Mouse (Mus musculus): Measurements from ENCODE around the gene Sema5b. TPM values are rescaled to one million over a fixed set of nuclear protein-coding genes. Genes with fewer than 3 reads are reported as not detected.
"Not testable (repeated sequence)": the region's sequence is repeated elsewhere in the genome, so short reads cannot be mapped to it uniquely, and the experiment has no call there.

Gene Sema5b
- polyA plus RNA-seq, 1 experiment from 2014 or later = 3.4 TPM

GRCm38 (mm10) chr16:35564246-35564905 is 23.4 kb downstream of the Sema5b start:
- WGBS = 66% methylated on average over 22 of the region's 22 CpGs

GRCm38 (mm10) chr16:35565601-35566000 is 24.7 kb downstream of the Sema5b start:
- WGBS = 97% methylated on average over 5 of the region's 5 CpGs
- not testable (repeated sequence) for H3K36me3 ChIP-seq; H3K4me3 ChIP-seq; H3K27me3 ChIP-seq (ENCODE audit: low read depth, poor library complexity, severe bottlenecking); H3K27ac ChIP-seq; DNase-seq (ENCODE audit: low spot score); H3K9me3 ChIP-seq (replicated peaks)
- peaks cover 11% of the 10 kb centered on the region for H3K4me1 ChIP-seq

More at GRCm38 (mm10) chr16:35564246-35564905, 23.4 kb downstream of the Sema5b start:
- H3K9me3 ChIP-seq (replicated peaks) = no peaks in the 10 kb centered on the region
- no peaks in the 10 kb centered on the region for H3K27me3 ChIP-seq (ENCODE audit: low read depth, poor library complexity, severe bottlenecking)
- H3K4me3 ChIP-seq = no peak overlapping the region; the same call in 1 of the 2 replicates
- DNase-seq (ENCODE audit: low spot score) = peak; percentile 56
- peak overlapping the region; percentile 83 for H3K27ac ChIP-seq
- H3K36me3 ChIP-seq = no peaks in the 10 kb centered on the region
- peaks cover 11% of the 10 kb centered on the region for H3K4me1 ChIP-seq

- Histone ChIP-seq H3K9me3 (replicated peaks) (no peaks in the 10 kb centered on the region), H3K4me3 (no peak overlapping the region), H3K27ac (no peak overlapping the region), H3K36me3 (no peaks in the 10 kb centered on the region), H3K27me3 (ENCODE audit: low read depth, poor library complexity, severe bottlenecking) (peaks cover 7% of the 10 kb centered on the region; the same call in 1 of the 2 replicates), H3K4me1 (peaks cover 11% of the 10 kb centered on the region)
- no peak for DNase-seq (ENCODE audit: low spot score)
- WGBS = 81% methylated on average over 15 of the region's 15 CpGs
Observed at GRCm38 (mm10) chr16:35568225-35568880, 27.4 kb downstream of the Sema5b start.

- Histone ChIP-seq H3K4me3 (no peak overlapping the region), H3K27ac (no peak overlapping the region), H3K4me1 (peaks cover 9% of the 10 kb centered on the region), H3K36me3 (no peaks in the 10 kb centered on the region), H3K27me3 (ENCODE audit: low read depth, poor library complexity, severe bottlenecking) (peaks cover 7% of the 10 kb centered on the region; the same call in 1 of the 2 replicates), H3K9me3 (replicated peaks) (no peaks in the 10 kb centered on the region)
- 59% methylated on average over 2 of the region's 2 CpGs for WGBS
- DNase-seq (ENCODE audit: low spot score) = no peak
Observed at GRCm38 (mm10) chr16:35569347-35569746, 28.4 kb downstream of the Sema5b start.

GRCm38 (mm10) chr16:35569758-35570157 is 28.8 kb downstream of the Sema5b start:
- peaks cover 7% of the 10 kb centered on the region; the same call in 1 of the 2 replicates for H3K27me3 ChIP-seq (ENCODE audit: low read depth, poor library complexity, severe bottlenecking)
- H3K9me3 ChIP-seq (replicated peaks) = no peaks in the 10 kb centered on the region
- H3K27ac ChIP-seq = no peak overlapping the region
- 68% methylated on average over 9 of the region's 9 CpGs for WGBS
- peaks cover 5% of the 10 kb centered on the region for H3K4me1 ChIP-seq
- no peaks in the 10 kb centered on the region for H3K36me3 ChIP-seq
- no peak overlapping the region for H3K4me3 ChIP-seq
- DNase-seq (ENCODE audit: low spot score) = no peak

GRCm38 (mm10) chr16:35570627-35571026 is 29.7 kb downstream of the Sema5b start:
- Histone ChIP-seq H3K27ac (no peak overlapping the region), H3K4me3 (no peak overlapping the region)

GRCm38 (mm10) chr16:35573586-35573985 is 32.6 kb downstream of the Sema5b start:
- Histone ChIP-seq H3K4me1 (peaks cover 21% of the 10 kb centered on the region), H3K27ac (no peak overlapping the region)

More at GRCm38 (mm10) chr16:35570627-35571026, 29.7 kb downstream of the Sema5b start:
- peaks cover 7% of the 10 kb centered on the region; the same call in 1 of the 2 replicates for H3K27me3 ChIP-seq (ENCODE audit: low read depth, poor library complexity, severe bottlenecking)
- H3K4me1 ChIP-seq = peaks cover 6% of the 10 kb centered on the region
- DNase-seq (ENCODE audit: low spot score) = no peak
- H3K9me3 ChIP-seq (replicated peaks) = no peaks in the 10 kb centered on the region
- WGBS = 63% methylated on average over 12 of the region's 12 CpGs
- H3K36me3 ChIP-seq = no peaks in the 10 kb centered on the region

GRCm38 (mm10) chr16:35577181-35577941 is 36.4 kb downstream of the Sema5b start:
- 64% methylated on average over 11 of the region's 11 CpGs for WGBS
- Histone ChIP-seq H3K27me3 (ENCODE audit: low read depth, poor library complexity, severe bottlenecking) (no peaks in the 10 kb centered on the region), H3K4me3 (no peak overlapping the region), H3K4me1 (peaks cover 21% of the 10 kb centered on the region), H3K27ac (no peak overlapping the region), H3K9me3 (replicated peaks) (no peaks in the 10 kb centered on the region), H3K36me3 (no peaks in the 10 kb centered on the region)
- DNase-seq (ENCODE audit: low spot score) = no peak

More at GRCm38 (mm10) chr16:35573586-35573985, 32.6 kb downstream of the Sema5b start:
- WGBS = 99% methylated on average over 3 of the region's 3 CpGs
- H3K9me3 ChIP-seq (replicated peaks) = no peaks in the 10 kb centered on the region
- H3K27me3 ChIP-seq (ENCODE audit: low read depth, poor library complexity, severe bottlenecking) = peaks cover 7% of the 10 kb centered on the region; the same call in 1 of the 2 replicates
- no peak for DNase-seq (ENCODE audit: low spot score)
- H3K36me3 ChIP-seq = no peaks in the 10 kb centered on the region
- no peak overlapping the region for H3K4me3 ChIP-seq

- WGBS = 69% methylated on average over 7 of the region's 7 CpGs
- Histone ChIP-seq H3K27me3 (ENCODE audit: low read depth, poor library complexity, severe bottlenecking) (no peaks in the 10 kb centered on the region), H3K4me3 (no peak overlapping the region), H3K27ac (peak overlapping the region; percentile 1; the same call in 1 of the 2 replicates), H3K9me3 (replicated peaks) (no peaks in the 10 kb centered on the region), H3K4me1 (peaks cover 31% of the 10 kb centered on the region), H3K36me3 (no peaks in the 10 kb centered on the region)
- no peak for DNase-seq (ENCODE audit: low spot score)
Observed at GRCm38 (mm10) chr16:35581299-35581698, 40.4 kb downstream of the Sema5b start.

GRCm38 (mm10) chr16:35583551-35584080 is 42.7 kb downstream of the Sema5b start:
- no peak overlapping the region for H3K27ac ChIP-seq

GRCm38 (mm10) chr16:35585126-35585694 is 44.3 kb downstream of the Sema5b start:
- Histone ChIP-seq H3K27ac (peak overlapping the region; percentile 58; the same call in 1 of the 2 replicates), H3K27me3 (ENCODE audit: low read depth, poor library complexity, severe bottlenecking) (peaks cover 20% of the 10 kb centered on the region), H3K9me3 (replicated peaks) (no peaks in the 10 kb centered on the region), H3K4me3 (no peak overlapping the region), H3K4me1 (peaks cover 42% of the 10 kb centered on the region), H3K36me3 (no peaks in the 10 kb centered on the region)
- 81% methylated on average over 8 of the region's 8 CpGs for WGBS
- no peak for DNase-seq (ENCODE audit: low spot score)

More at GRCm38 (mm10) chr16:35583551-35584080, 42.7 kb downstream of the Sema5b start:
- H3K9me3 ChIP-seq (replicated peaks) = no peaks in the 10 kb centered on the region
- peaks cover 13% of the 10 kb centered on the region for H3K27me3 ChIP-seq (ENCODE audit: low read depth, poor library complexity, severe bottlenecking)
- H3K4me3 ChIP-seq = no peak overlapping the region
- DNase-seq (ENCODE audit: low spot score) = no peak
- 58% methylated on average over 4 of the region's 4 CpGs for WGBS
- H3K36me3 ChIP-seq = no peaks in the 10 kb centered on the region
- peaks cover 36% of the 10 kb centered on the region for H3K4me1 ChIP-seq

- H3K4me1 ChIP-seq = peaks cover 49% of the 10 kb centered on the region
- no peaks in the 10 kb centered on the region for H3K9me3 ChIP-seq (replicated peaks)
- H3K4me3 ChIP-seq = no peak overlapping the region
- 71% methylated on average over 8 of the region's 8 CpGs for WGBS
- H3K27ac ChIP-seq = peak overlapping the region; percentile 79
- DNase-seq (ENCODE audit: low spot score) = no peak
- no peaks in the 10 kb centered on the region for H3K36me3 ChIP-seq
- H3K27me3 ChIP-seq (ENCODE audit: low read depth, poor library complexity, severe bottlenecking) = peaks cover 29% of the 10 kb centered on the region
Observed at GRCm38 (mm10) chr16:35587046-35587779, 46.3 kb downstream of the Sema5b start.
